Mouse (Mus musculus) kidney, adult 2 months (tissue): ENCODE measurements around the gene Hunk.

Experiments
- CTCF ChIP-seq: fragments of 200-500 bp; conservative IDR thresholded peaks from 2 replicates; pipeline ENCODE4 v1.5.1; 2011; ENCODE audit warnings: low read depth, mild to moderate bottlenecking, control low read depth, low read length, moderate library complexity, mixed read lengths; ENCODE audit not compliant: insufficient read depth, insufficient read length
- POLR2A ChIP-seq: fragments of 200-500 bp; IDR thresholded peaks from one replicate; pipeline ENCODE4 v1.6.1; 2011; ENCODE audit warnings: low read depth, low read length, control low read depth

- no peak for TF ChIP-seq CTCF
- no peak for TF ChIP-seq POLR2A
These were observed 26.5 kb upstream of the Hunk start for GRCm38 (mm10) chr16:90359329-90359728.
